Mouse (Mus musculus): ENCODE measurements around the gene Map2.

DNA sequence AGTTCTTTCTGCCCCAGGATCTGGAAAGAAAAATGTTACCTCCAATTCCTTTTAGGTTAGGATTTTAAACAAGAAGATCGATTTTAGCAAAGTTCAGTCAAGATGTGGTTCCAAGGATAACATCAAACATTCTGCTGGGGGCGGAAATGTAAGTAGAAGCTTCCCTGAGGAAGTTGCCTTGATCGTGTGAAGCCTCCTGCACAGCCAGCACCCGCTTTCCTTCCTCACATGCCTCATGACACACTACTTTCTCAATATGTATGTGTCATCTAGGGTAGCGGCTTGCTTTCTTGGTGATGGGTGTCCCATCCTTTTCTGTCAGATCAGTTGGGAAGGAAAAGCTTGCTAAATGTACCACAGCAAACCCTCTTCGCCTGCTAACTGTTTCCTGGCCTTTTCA is 256.4 kb downstream of the Map2 start:
- TF ChIP-seq CTCF (IDR thresholded peaks at IDR 0.05; ENCODE audit: low read depth, low read length) (no peak), POLR2AphosphoS5 (IDR thresholded peaks at IDR 0.05; ENCODE audit: insufficient replicate concordance, low read depth, low read length) (no peak)

Measured in G1E (cell line).